Mouse (Mus musculus) stomach, embryonic 16.5 days (tissue): Measurements from ENCODE around the gene Tbxas1. TPM values are rescaled to one million over a fixed set of nuclear protein-coding genes. Genes with fewer than 3 reads are reported as not detected.

Source experiments
- ATAC-seq: fragments of 200-750 bp; cut with Nextera tagmentation; 2 replicates; pipeline ENCODE4 v1.8.0; 2017; ENCODE audit warnings: moderate number of reproducible peaks, moderate TSS enrichment; ENCODE audit not compliant: insufficient read depth, low FRiP score
- H3K27ac ChIP-seq: fragments of 300-500 bp; sonication (generic); 2 replicates; pipeline ENCODE4 v1.5.1; 2014; ENCODE audit warnings: low read length
- H3K27me3 ChIP-seq: fragments of 300-500 bp; sonication (generic); 2 replicates; pipeline ENCODE4 v1.6.1; 2014; ENCODE audit warnings: low read length, control low read depth, mixed read lengths; ENCODE audit not compliant: control insufficient read depth, insufficient read depth
- H3K36me3 ChIP-seq: fragments of 300-500 bp; sonication (generic); 2 replicates; pipeline ENCODE4 v1.6.1; 2014; ENCODE audit warnings: low read length; ENCODE audit not compliant: control insufficient read depth, insufficient read depth
- H3K4me1 ChIP-seq: fragments of 300-500 bp; sonication (generic); 2 replicates; pipeline ENCODE4 v1.6.1; 2014; ENCODE audit warnings: low read length, control low read depth, mixed read lengths; ENCODE audit not compliant: control insufficient read depth, insufficient read depth
- H3K4me2 ChIP-seq: fragments of 300-500 bp; sonication (generic); 2 replicates; pipeline ENCODE4 v1.6.1; 2014; ENCODE audit warnings: low read depth, low read length, mixed read lengths
- H3K4me3 ChIP-seq: fragments of 300-500 bp; sonication (generic); replicated peaks from 2 replicates; pipeline ENCODE4 v1.5.1; 2014; ENCODE audit warnings: mild to moderate bottlenecking, low read length
- H3K9ac ChIP-seq: fragments of 300-500 bp; sonication (generic); 2 replicates; pipeline ENCODE4 v1.6.1; 2014; ENCODE audit warnings: low read length
- H3K9me3 ChIP-seq: fragments of 300-500 bp; sonication (generic); replicated peaks from 2 replicates; pipeline ENCODE4 v1.6.1; 2016; ENCODE audit warnings: low read length, control low read depth; ENCODE audit not compliant: control insufficient read depth
- WGBS: fragments of 180-500 bp; shearing (Covaris S2); extraction: QIAGEN DNeasy Blood & Tissue Kit; methylation state at CpG from one replicate; pipeline ENCODE4 v1.1.7; 2014; 5-methylcytosine and 5-hydroxymethylcytosine counted together
- polyA plus RNA-seq: library from polyadenylated mRNA; unstranded; fragments of >200 nt; fragmentation: Nextera tagmentation; extraction: Ambion mirVana; gene quantifications from 2 replicates; pipeline ENCODE4 v1.2.1, GENCODE M21; 2015

The Tbxas1 gene
- polyA plus RNA-seq, 1 experiment from 2014 or later, result 4.4 TPM

GRCm38 (mm10) chr6:38912845-38913244 is 37.6 kb downstream of the Tbxas1 start:
- Histone ChIP-seq H3K4me2 (no peak overlapping the region), H3K9me3 (no peaks in the 10 kb centered on the region), H3K4me1 (peaks cover 10% of the 10 kb centered on the region; the same call in 1 of the 2 replicates), H3K36me3 (no peaks in the 10 kb centered on the region), H3K9ac (no peak overlapping the region), H3K4me3 (no peak overlapping the region), H3K27ac (no peak overlapping the region), H3K27me3 (no peaks in the 10 kb centered on the region)
- ATAC-seq, result no peak
- 73% methylated on average over 9 of the region's 9 CpGs for WGBS

- no peak for ATAC-seq
- no peaks in the 10 kb centered on the region for H3K36me3 ChIP-seq
- no peaks in the 10 kb centered on the region for H3K9me3 ChIP-seq
- H3K4me3 ChIP-seq, result no peak overlapping the region
- WGBS, result 69% methylated on average over 13 of the region's 13 CpGs
- no peak overlapping the region for H3K9ac ChIP-seq
- peaks cover 11% of the 10 kb centered on the region; the same call in 1 of the 2 replicates for H3K4me1 ChIP-seq
- no peak overlapping the region for H3K27ac ChIP-seq
- no peaks in the 10 kb centered on the region for H3K27me3 ChIP-seq
- H3K4me2 ChIP-seq, result no peak overlapping the region
Measured at GRCm38 (mm10) chr6:38913386-38914042, 38.3 kb downstream of the Tbxas1 start.

- Histone ChIP-seq H3K4me1 (peaks cover 17% of the 10 kb centered on the region; the same call in 1 of the 2 replicates), H3K4me3 (no peak overlapping the region), H3K9ac (no peak overlapping the region), H3K27me3 (no peaks in the 10 kb centered on the region), H3K4me2 (no peak overlapping the region), H3K27ac (no peak overlapping the region), H3K9me3 (no peaks in the 10 kb centered on the region), H3K36me3 (no peaks in the 10 kb centered on the region)
- no peak for ATAC-seq
- 71% methylated on average over 10 of the region's 10 CpGs for WGBS
Measured at GRCm38 (mm10) chr6:38914181-38914580, 39.0 kb downstream of the Tbxas1 start.

- no peaks in the 10 kb centered on the region for H3K9me3 ChIP-seq
- no peaks in the 10 kb centered on the region for H3K36me3 ChIP-seq
- 59% methylated on average over 5 of the region's 5 CpGs for WGBS
- no peak overlapping the region for H3K9ac ChIP-seq
- H3K4me3 ChIP-seq, result no peak overlapping the region
- H3K27ac ChIP-seq, result peak overlapping the region; percentile 21
- no peaks in the 10 kb centered on the region for H3K27me3 ChIP-seq
- peaks cover 17% of the 10 kb centered on the region; the same call in 1 of the 2 replicates for H3K4me1 ChIP-seq
- no peak overlapping the region for H3K4me2 ChIP-seq
- ATAC-seq, result no peak
Measured at GRCm38 (mm10) chr6:38915776-38916175, 40.6 kb downstream of the Tbxas1 start.

- WGBS, result 62% methylated on average over 4 of the region's 4 CpGs
- no peaks in the 10 kb centered on the region for H3K36me3 ChIP-seq
- H3K4me1 ChIP-seq, result peaks cover 22% of the 10 kb centered on the region; the same call in 1 of the 2 replicates
- no peaks in the 10 kb centered on the region for H3K27me3 ChIP-seq
- no peaks in the 10 kb centered on the region for H3K9me3 ChIP-seq
- no peak overlapping the region for H3K27ac ChIP-seq
- H3K4me3 ChIP-seq, result no peak overlapping the region
- no peak overlapping the region for H3K9ac ChIP-seq
- no peak overlapping the region for H3K4me2 ChIP-seq
- ATAC-seq, result no peak
Measured at GRCm38 (mm10) chr6:38916571-38916970, 41.4 kb downstream of the Tbxas1 start.

- no peaks in the 10 kb centered on the region for H3K36me3 ChIP-seq
- peaks cover 24% of the 10 kb centered on the region; the same call in 1 of the 2 replicates for H3K4me1 ChIP-seq
- H3K27me3 ChIP-seq, result no peaks in the 10 kb centered on the region
- H3K4me3 ChIP-seq, result no peak overlapping the region
- no peak overlapping the region for H3K4me2 ChIP-seq
- no peaks in the 10 kb centered on the region for H3K9me3 ChIP-seq
- ATAC-seq, result peak; percentile 51; the same call in 1 of the 2 replicates
- WGBS, result 39% methylated on average over 3 of the region's 3 CpGs
- no peak overlapping the region for H3K9ac ChIP-seq
- H3K27ac ChIP-seq, result peak overlapping the region; percentile 87; the same call in 1 of the 2 replicates
Measured at GRCm38 (mm10) chr6:38917415-38917814, 42.2 kb downstream of the Tbxas1 start.

- Histone ChIP-seq H3K4me2 (no peak overlapping the region), H3K36me3 (no peaks in the 10 kb centered on the region)
Measured at GRCm38 (mm10) chr6:38918728-38919127, 43.5 kb downstream of the Tbxas1 start.

GRCm38 (mm10) chr6:38919135-38919740 is 44.0 kb downstream of the Tbxas1 start:
- Histone ChIP-seq H3K27me3 (no peaks in the 10 kb centered on the region), H3K4me2 (peak overlapping the region; percentile 26), H3K4me3 (0 out of 2 replicates have a peak overlapping the region, but pooled peaks have one; percentile 7), H3K36me3 (no peaks in the 10 kb centered on the region), H3K9me3 (no peaks in the 10 kb centered on the region), H3K27ac (peak overlapping the region; percentile 87), H3K4me1 (peaks cover 25% of the 10 kb centered on the region; the same call in 1 of the 2 replicates), H3K9ac (peak overlapping the region; percentile 32; the same call in 1 of the 2 replicates)
- WGBS, result 64% methylated on average over 14 of the region's 14 CpGs
- ATAC-seq, result peak; percentile 22; the same call in 1 of the 2 replicates

More at GRCm38 (mm10) chr6:38918728-38919127, 43.5 kb downstream of the Tbxas1 start:
- peak overlapping the region; percentile 87 for H3K27ac ChIP-seq
- H3K4me1 ChIP-seq, result peaks cover 25% of the 10 kb centered on the region; the same call in 1 of the 2 replicates
- no peaks in the 10 kb centered on the region for H3K9me3 ChIP-seq
- WGBS, result 78% methylated on average over 4 of the region's 4 CpGs
- no peak overlapping the region for H3K4me3 ChIP-seq
- H3K27me3 ChIP-seq, result no peaks in the 10 kb centered on the region
- no peak for ATAC-seq
- peak overlapping the region; percentile 32; the same call in 1 of the 2 replicates for H3K9ac ChIP-seq

GRCm38 (mm10) chr6:38920141-38920540 is 44.9 kb downstream of the Tbxas1 start:
- peaks cover 28% of the 10 kb centered on the region; the same call in 1 of the 2 replicates for H3K4me1 ChIP-seq
- 79% methylated on average over 6 of the region's 6 CpGs for WGBS
- no peaks in the 10 kb centered on the region for H3K36me3 ChIP-seq
- no peaks in the 10 kb centered on the region for H3K27me3 ChIP-seq
- no peak overlapping the region for H3K9ac ChIP-seq
- peak overlapping the region; percentile 26; the same call in 1 of the 2 replicates for H3K4me2 ChIP-seq
- no peaks in the 10 kb centered on the region for H3K9me3 ChIP-seq
- H3K4me3 ChIP-seq, result no peak overlapping the region
- no peak for ATAC-seq
- peak overlapping the region; percentile 87 for H3K27ac ChIP-seq
